Mouse (Mus musculus): Measurements from ENCODE around the gene D5Ertd579e.

Gene D5Ertd579e

GRCm38 (mm10) chr5:36720219-36720618, 24.4 kb upstream of the D5Ertd579e start:
- no peak for DNase-seq

- no peak for DNase-seq
Measured at GRCm38 (mm10) chr5:36719601-36720000, 23.8 kb upstream of the D5Ertd579e start.

GRCm38 (mm10) chr5:36719135-36719534, 23.3 kb upstream of the D5Ertd579e start:
- no peak for DNase-seq

DNA sequence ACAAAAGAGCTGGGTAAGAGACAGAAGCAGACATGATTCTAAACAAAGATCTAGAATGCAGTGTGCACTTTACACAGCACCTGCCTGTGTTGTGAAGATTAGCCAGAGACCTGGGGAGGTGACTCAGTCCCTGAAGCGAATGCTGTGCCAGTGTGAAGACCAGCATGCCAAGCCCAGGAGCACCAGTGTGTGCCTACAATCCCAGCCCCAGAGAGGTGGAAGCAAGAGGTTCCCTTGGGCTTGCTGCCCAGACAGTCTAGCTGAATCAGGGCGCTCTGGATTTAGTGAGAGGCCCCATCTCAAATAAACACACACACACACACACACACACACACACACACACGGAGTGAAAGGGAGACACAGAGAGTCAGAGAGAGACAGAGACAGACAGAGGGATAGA, 22.1 kb upstream of the D5Ertd579e start:
- DNase-seq, result peak; percentile 55 to 67

DNA sequence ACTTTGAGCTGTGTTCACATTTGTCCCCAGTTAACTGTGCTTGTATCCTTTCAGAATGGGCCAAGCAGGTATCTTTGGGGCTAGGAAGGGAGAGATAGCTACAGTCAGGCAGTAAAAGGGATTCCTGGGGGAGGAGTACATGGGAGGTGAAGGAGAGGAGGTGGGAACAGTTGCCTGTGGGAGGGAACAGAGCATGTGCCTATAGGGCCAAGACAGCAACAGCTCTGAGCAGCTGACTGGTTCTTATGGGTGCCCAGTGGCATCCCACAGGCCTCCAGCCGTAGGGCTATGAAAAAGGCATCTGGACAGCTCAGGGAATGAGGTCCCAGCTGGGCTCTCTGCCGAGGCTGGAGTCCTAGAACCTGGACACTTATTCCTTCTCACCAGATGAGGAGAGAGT, 21.0 kb upstream of the D5Ertd579e start:
- no peak for DNase-seq

DNA sequence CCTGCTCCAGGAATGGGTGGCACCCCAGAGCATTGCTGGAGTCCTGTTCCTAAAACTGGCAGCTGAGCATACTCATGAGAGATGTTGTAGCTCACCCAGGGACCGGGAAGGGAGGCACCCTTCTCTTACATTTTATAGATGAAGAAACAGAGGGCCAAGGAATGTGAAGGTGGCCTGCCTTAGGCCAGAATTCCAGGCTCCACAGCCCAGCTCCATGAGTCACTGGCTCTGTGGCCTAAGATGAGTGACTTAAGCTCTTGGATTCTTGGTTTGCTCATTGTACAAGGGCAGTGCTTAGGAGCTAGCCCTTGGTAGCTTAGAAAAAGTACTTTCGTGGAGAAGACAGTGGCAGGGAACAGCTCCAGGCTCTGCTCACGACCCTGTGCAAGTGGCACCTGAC, 19.0 kb upstream of the D5Ertd579e start:
- no peak for DNase-seq

GRCm38 (mm10) chr5:36713693-36714092, 17.9 kb upstream of the D5Ertd579e start:
- DNase-seq, result no peak

DNA sequence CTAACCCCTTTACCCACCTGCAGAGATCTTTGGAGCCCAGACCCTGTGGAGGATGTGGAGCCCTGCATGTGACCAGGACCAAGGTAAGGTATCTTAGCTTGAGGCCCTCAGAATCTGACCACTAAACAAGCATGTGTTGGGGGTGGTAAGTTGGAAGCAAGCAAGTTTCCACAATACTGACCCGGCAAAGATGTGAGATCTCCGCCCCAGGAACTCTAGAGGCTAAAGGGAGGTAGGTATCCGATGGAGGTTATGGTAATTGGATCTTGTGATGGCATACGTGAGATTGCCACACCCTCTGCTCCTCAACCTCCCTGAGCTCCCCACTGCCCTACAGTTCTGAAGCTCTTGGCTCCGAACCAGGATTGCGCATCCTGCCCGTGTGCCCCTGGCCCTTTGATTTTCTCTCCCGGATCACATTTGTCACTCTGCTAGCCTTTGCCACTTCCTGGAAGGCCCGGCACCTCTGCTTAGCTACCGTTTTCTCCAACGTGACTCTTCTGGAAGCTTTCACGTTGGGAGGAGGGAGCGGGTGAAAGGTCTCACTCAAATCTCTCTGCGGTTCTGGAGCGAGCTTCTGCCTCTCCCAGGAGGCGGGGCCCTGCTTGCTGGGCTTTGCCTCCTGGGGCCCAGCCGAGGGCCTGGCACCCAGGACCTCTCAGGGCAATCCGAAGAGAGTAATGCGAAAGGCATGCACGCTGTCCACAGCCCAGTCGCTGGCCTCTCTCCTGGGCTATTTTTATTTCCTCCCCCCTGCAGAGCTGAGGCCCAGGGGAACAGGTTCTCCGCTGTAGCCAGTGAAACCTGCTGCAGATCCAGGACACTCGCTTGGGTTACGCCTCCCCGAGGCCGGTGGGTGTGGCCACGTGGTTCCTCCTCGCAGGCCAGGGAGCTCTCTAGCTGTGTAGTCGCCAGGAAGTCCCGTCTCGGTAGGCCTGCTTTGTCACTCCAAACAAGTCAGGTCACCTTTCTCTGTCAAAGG, 17.0 kb upstream of the D5Ertd579e start:
- peak; percentile 47 to 62 for DNase-seq

DNA sequence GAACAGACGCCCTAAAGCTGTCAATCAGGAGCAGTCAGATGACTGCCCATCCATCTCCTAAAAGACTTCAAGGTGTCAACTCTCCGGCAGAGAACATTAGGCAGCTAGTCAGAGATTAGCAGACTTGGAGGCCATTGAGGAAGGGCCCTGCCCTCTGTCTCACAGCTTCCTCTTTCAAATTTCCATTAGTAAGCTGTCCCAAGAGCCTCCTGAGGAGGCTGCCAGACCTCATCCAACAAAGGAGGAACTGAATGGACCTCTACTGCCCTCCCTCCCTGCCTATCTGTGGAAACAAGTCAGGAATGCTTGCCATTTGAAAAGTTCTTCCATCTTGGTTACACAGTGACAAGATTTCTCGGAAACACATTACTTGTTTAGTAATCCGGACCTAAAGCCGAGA, 16.0 kb upstream of the D5Ertd579e start:
- no peak for DNase-seq

DNA sequence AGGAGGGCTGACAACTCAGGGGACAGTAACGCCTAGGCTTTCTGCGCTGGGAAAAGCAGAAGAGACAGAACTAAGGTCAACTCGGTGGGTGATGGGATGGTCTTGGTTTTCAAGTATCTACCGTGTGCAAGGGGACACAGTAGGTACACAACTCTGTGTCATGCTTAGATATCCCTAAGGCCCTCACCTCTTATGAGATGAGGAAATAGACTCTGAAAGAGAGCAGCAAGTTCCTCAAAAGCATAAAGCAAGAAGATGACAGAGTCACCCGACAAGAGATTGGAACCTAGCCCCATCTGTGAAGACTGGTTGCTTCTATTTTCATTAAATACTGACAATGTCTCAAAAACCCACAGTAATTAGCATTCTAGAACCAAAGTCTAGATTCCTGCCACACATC, 10.0 kb upstream of the D5Ertd579e start:
- DNase-seq, result no peak

GRCm38 (mm10) chr5:36705390-36705789, 9.6 kb upstream of the D5Ertd579e start:
- no peak for DNase-seq

GRCm38 (mm10) chr5:36704684-36705083, 8.9 kb upstream of the D5Ertd579e start:
- DNase-seq, result no peak

- DNase-seq, result no peak
Measured at GRCm38 (mm10) chr5:36700939-36701620, 5.3 kb upstream of the D5Ertd579e start.

DNA sequence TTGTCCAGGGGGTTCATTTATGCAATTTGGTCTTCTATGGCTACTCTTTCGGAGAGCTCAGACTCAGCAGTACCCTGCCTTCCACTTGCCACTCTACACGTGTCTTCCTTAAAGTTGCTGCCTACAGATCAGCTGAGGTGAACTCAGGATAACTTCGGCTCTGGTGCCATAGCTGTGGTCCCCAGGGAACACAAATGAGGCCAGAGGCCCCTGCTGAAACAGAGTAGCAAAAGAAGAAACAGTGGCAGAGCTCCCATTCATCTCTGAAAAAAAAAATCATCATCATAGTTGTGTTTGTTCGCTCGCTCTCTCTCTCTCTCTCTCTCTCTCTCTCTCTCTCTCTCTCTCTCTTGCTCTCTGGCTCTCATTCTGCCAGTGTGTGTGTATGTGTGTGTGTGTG, 2.9 kb upstream of the D5Ertd579e start:
- DNase-seq, result no peak

DNA sequence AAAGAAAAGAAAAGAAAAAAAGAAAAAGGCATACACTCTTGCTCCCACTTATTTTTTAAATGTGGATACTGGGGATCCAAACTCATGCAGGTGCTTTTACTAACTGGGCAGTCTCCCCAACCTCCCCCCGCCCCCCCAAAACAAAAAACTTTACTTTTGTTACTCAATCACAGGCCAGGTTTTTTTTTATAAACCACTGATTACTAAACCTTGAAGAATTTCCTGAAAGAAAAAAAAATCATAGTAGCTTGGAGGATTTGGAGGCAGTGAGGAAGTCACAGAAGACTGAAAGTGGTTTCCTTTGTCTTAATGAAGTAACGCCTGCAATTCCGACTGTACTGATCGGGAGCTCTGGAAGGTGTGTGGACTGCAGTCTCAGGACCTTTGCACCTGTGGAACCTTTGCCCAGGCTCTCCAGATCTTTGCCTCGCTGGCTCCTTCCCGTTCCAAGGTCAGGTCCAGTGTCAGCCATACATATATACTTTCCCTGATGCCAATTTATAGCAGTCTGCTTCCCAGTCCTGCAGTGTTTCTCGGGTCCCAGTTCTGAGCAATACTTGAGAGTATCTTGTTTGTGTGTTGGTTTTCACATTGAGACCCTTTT, 2.3 kb upstream of the D5Ertd579e start:
- no peak for DNase-seq

DNA sequence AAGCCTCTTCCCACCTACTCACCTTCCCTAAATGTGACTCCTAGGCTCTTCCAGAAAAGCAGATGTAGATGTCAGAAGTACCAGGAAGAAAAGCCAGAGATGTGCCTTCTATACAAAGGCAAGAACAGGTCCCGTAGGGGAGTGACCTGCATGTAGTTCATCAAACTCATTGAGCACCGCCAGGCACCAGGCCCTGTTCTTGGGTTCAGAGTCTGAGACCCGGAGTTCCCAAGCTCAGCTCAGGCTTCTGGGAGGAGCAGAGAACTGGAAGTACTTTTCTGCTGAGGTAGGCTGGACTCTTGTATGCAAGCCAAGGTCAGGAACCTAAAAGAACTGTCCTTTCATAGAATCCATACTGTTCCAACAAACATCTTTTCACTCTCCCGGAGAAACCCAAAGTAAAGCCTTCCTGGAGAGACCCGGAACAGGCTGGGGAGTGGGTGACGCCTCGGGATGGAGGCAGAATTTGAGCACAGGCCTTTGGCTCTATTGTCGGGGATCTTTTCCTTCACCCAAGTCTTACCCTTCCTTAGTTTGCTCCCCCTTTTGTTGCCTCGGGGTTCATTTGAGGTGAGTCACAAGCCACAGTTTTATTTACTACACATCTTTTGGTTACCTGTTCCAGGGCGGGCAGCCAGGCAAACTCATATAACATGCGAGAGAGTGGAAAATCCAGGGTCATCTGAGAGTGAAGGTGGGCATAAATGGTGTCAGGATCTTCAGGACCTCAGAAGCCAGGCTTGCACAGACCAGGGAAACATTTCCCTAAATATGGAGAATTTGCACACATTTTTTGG, 878 bp upstream of the D5Ertd579e start:
- no peak for DNase-seq

DNA sequence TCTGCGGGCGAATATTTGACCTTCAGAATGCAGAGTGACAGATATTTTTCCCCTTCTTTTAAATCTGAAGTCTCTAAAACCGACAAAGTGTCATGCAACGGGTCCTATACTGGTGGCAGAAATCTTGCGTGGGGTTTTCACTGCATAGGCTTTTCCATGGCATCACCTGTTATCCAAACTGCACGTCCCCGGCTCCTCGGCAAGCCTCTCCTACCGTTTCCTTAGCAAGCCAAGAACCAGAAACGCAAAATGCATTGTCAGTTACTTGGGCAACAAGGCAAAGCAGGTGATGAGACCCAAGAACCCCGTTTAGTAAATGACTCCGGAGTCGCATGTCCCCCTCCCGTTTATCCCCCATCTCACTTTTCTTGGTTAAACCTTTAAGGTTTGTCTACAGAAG, 819 bp downstream of the D5Ertd579e start:
- DNase-seq, result no peak

DNA sequence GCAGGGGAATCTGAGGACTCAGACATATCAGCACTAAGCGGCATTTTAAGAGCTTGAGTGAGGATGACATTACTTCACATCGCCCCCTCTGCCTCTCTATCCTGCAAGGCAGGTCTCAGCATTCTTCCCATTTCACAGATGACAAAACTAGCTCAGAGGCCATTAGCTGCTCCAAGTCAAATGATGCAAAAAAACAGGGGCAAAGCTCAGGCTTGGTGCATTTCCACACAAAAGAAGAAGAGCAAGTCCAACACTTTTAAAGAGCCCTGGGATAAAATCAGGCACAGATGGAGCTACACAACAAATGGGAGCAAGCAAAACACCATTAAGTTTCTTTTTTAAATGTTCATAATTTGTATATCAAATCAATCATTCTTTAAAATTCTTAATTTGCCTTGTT, 2.2 kb downstream of the D5Ertd579e start:
- DNase-seq, result no peak

GRCm38 (mm10) chr5:36691423-36691822, 4.4 kb downstream of the D5Ertd579e start:
- no peak for DNase-seq

- DNase-seq, result no peak
Measured at GRCm38 (mm10) chr5:36685170-36685569, 10.7 kb downstream of the D5Ertd579e start.

- no peak for DNase-seq
Measured at GRCm38 (mm10) chr5:36683586-36683985, 12.2 kb downstream of the D5Ertd579e start.

DNA sequence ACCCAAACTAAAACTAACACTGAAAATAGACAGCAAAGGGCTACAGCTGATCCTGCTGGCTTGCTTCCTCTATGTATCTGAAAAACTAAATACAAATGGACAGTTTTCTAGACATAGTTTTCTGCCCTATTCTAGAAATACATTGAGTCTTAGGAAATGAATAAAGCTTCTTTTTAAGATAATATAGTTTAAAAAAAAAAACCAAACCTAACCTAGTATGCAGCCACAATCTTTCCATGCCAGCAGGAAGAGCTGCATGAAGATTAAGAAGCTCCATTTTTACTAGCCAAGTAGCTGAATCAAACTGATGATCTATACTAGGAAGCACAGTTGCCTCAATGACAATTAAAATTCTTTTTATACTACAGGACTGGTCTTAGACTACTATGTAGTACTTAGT, 14.6 kb downstream of the D5Ertd579e start:
- no peak for DNase-seq
